Mouse (Mus musculus) embryonic fibroblast, embryonic 13.5 days (primary cell): ENCODE results near the gene Sppl3. TPM values are rescaled to one million over a fixed set of nuclear protein-coding genes. Genes with fewer than 3 reads are reported as not detected.

Experiments used
- H3K27ac ChIP-seq: 2 replicates; pipeline ENCODE4 v1.5.1; 2012; ENCODE audit warnings: low read length, control low read depth, inconsistent platforms; ENCODE audit not compliant: insufficient read depth
- H3K4me1 ChIP-seq: 2 replicates; pipeline ENCODE4 v1.6.1; 2011; ENCODE audit warnings: low read length; ENCODE audit not compliant: control insufficient read depth, insufficient read depth
- H3K4me3 ChIP-seq: 2 replicates; pipeline ENCODE4 v1.5.1; 2011; ENCODE audit warnings: mild to moderate bottlenecking, control low read depth, low read length; ENCODE audit not compliant: insufficient read depth
- CTCF ChIP-seq: IDR thresholded peaks from 2 replicates; pipeline ENCODE4 v1.5.1; 2011; ENCODE audit warnings: mild to moderate bottlenecking, control low read depth, low read length, moderate library complexity, borderline replicate concordance; ENCODE audit not compliant: insufficient read depth
- POLR2A ChIP-seq: IDR thresholded peaks from 2 replicates; pipeline ENCODE4 v1.6.1; 2011; ENCODE audit warnings: low read depth, mild to moderate bottlenecking, control low read depth, low read length, moderate library complexity
- polyA plus RNA-seq: library from polyadenylated mRNA; stranded (reverse); fragments of >200 nt; gene quantifications from 2 replicates; pipeline ENCODE4 v1.2.4, GENCODE M21; 2011; ENCODE audit warnings: low read depth; ENCODE audit not compliant: missing spikeins, insufficient read length

The Sppl3 gene
- polyA plus RNA-seq, 1 experiment = 85.3 TPM

GRCm38 (mm10) chr5:115145976-115146746 is 135.2 kb downstream of the Sppl3 start:
- Histone ChIP-seq H3K4me3 (no peak overlapping the region), H3K27ac (no peak overlapping the region), H3K4me1 (no peaks in the 10 kb centered on the region)
- no peak for TF ChIP-seq CTCF

- TF ChIP-seq CTCF = no peak
- no peak for TF ChIP-seq POLR2A
- H3K4me1 ChIP-seq = no peaks in the 10 kb centered on the region
- H3K4me3 ChIP-seq = no peak overlapping the region
- no peak overlapping the region for H3K27ac ChIP-seq
These were observed 135.8 kb downstream of the Sppl3 start for GRCm38 (mm10) chr5:115146747-115147130.

- Histone ChIP-seq H3K4me3 (no peak overlapping the region), H3K4me1 (peaks cover under 1% of the 10 kb centered on the region; the same call in 1 of the 2 replicates), H3K27ac (no peak overlapping the region)
- no peak for TF ChIP-seq CTCF
- TF ChIP-seq POLR2A = no peak
These were observed 136.5 kb downstream of the Sppl3 start for GRCm38 (mm10) chr5:115147388-115147787.

GRCm38 (mm10) chr5:115148378-115148777 is 137.4 kb downstream of the Sppl3 start:
- no peak overlapping the region for H3K4me3 ChIP-seq
- no peak overlapping the region for H3K27ac ChIP-seq
- H3K4me1 ChIP-seq = peaks cover 6% of the 10 kb centered on the region
- TF ChIP-seq POLR2A (no peak), CTCF (no peak)

Other genes with a start within 250 kb of the Sppl3 start
- gene Ankrd13a, start 236.5 kb upstream of the Sppl3 start, polyA plus RNA-seq = 85.8 and 104 TPM in 2 replicates
- gene Git2, start 235.6 kb upstream of the Sppl3 start, polyA plus RNA-seq = 50.0 and 58.0 TPM in 2 replicates
- gene 1500011B03Rik, start 187.7 kb upstream of the Sppl3 start, polyA plus RNA-seq = 24.2 and 31.2 TPM in 2 replicates
- gene 4930519G04Rik, start 157.5 kb upstream of the Sppl3 start, polyA plus RNA-seq = not detected in 2 replicates
- 0.23 TPM in 1 of 2 replicates, not detected in the other for gene Gm9936, start 152.5 kb upstream of the Sppl3 start, polyA plus RNA-seq
- 19.7 and 32.2 TPM in 2 replicates for gene Oasl2, start 114.2 kb upstream of the Sppl3 start, polyA plus RNA-seq
- 0.47 and 0.75 TPM in 2 replicates for gene Oasl1, start 87.9 kb upstream of the Sppl3 start, polyA plus RNA-seq
- gene 2210016L21Rik, start 69.0 kb upstream of the Sppl3 start, polyA plus RNA-seq = 14.7 and 16.6 TPM in 2 replicates
- gene Hnf1a, start 40.0 kb upstream of the Sppl3 start, polyA plus RNA-seq = not detected in 2 replicates
- gene Gm10401, start 87.2 kb downstream of the Sppl3 start, polyA plus RNA-seq = not detected in 2 replicates
- gene Acads, start 108.2 kb downstream of the Sppl3 start, polyA plus RNA-seq = 23.8 and 27.9 TPM in 2 replicates
- 18.6 and 19.8 TPM in 2 replicates for gene Unc119b, start 123.8 kb downstream of the Sppl3 start, polyA plus RNA-seq
- 182 and 220 TPM in 2 replicates for gene Mlec, start 147.0 kb downstream of the Sppl3 start, polyA plus RNA-seq
- 2.2 and 3.3 TPM in 2 replicates for gene Cabp1, start 183.2 kb downstream of the Sppl3 start, polyA plus RNA-seq
- 18.6 and 22.8 TPM in 2 replicates for gene Pop5, start 224.7 kb downstream of the Sppl3 start, polyA plus RNA-seq